Mouse (Mus musculus) liver, embryonic 13.5 days (tissue): ENCODE data around the gene Spem2. TPM values are rescaled to one million over a fixed set of nuclear protein-coding genes. Genes with fewer than 3 reads are reported as not detected.

Source experiments
- ATAC-seq: fragments of 200-750 bp; cut with Nextera tagmentation; 2 replicates; pipeline ENCODE4 v1.8.0; 2017; ENCODE audit warnings: low read depth, mild to moderate bottlenecking, moderate number of reproducible peaks, moderate library complexity
- DNase-seq: peaks from one replicate; pipeline ENCODE4 v3.0.0; 2022
- H3K27ac ChIP-seq: fragments of 300-500 bp; sonication (generic); 2 replicates; pipeline ENCODE4 v1.5.1; 2015; ENCODE audit warnings: moderate library complexity, mild to moderate bottlenecking, inconsistent platforms
- H3K27me3 ChIP-seq: fragments of 300-500 bp; sonication (generic); 2 replicates; pipeline ENCODE4 v1.6.1; 2015; ENCODE audit warnings: mild to moderate bottlenecking, inconsistent platforms
- H3K36me3 ChIP-seq: fragments of 300-500 bp; sonication (generic); 2 replicates; pipeline ENCODE4 v1.6.1; 2015; ENCODE audit warnings: mild to moderate bottlenecking, inconsistent platforms
- H3K4me1 ChIP-seq: fragments of 300-500 bp; sonication (generic); replicated peaks from 2 replicates; pipeline ENCODE4 v1.6.1; 2015; ENCODE audit warnings: inconsistent platforms
- H3K4me2 ChIP-seq: fragments of 300-500 bp; sonication (generic); 2 replicates; pipeline ENCODE4 v1.6.1; 2015; ENCODE audit warnings: inconsistent platforms, mild to moderate bottlenecking, moderate library complexity
- H3K4me3 ChIP-seq: fragments of 300-500 bp; sonication (generic); replicated peaks from 2 replicates; pipeline ENCODE4 v1.5.1; 2015; ENCODE audit warnings: mild to moderate bottlenecking, inconsistent platforms
- H3K9ac ChIP-seq: fragments of 300-500 bp; sonication (generic); 2 replicates; pipeline ENCODE4 v1.6.1; 2015; ENCODE audit warnings: mild to moderate bottlenecking, inconsistent platforms
- H3K9me3 ChIP-seq: fragments of 300-500 bp; sonication (generic); replicated peaks from 2 replicates; pipeline ENCODE4 v1.6.1; 2016; ENCODE audit warnings: inconsistent platforms
- WGBS: fragments of 180-500 bp; shearing (Covaris S2); methylation state at CpG from one replicate; pipeline ENCODE4 v1.1.7; 2015; ENCODE audit not compliant: insufficient replicate concordance; 5-methylcytosine and 5-hydroxymethylcytosine counted together
- polyA plus RNA-seq: library from polyadenylated mRNA; unstranded; fragments of >200 nt; fragmentation: Nextera tagmentation; extraction: Ambion mirVana; gene quantifications from 2 replicates; pipeline ENCODE4 v1.2.1, GENCODE M21; 2015

Gene Spem2
- polyA plus RNA-seq, 1 experiment from 2014 or later: not detected

- DNase-seq: no peak
- no peak overlapping the region for H3K4me3 ChIP-seq
- peaks cover 71% of the 10 kb centered on the region for H3K27me3 ChIP-seq
- H3K4me2 ChIP-seq: no peak overlapping the region
- H3K9ac ChIP-seq: no peak overlapping the region
- H3K27ac ChIP-seq: no peak overlapping the region
- no peaks in the 10 kb centered on the region for H3K9me3 ChIP-seq
- 0 out of 2 replicates have a peak, but pooled peaks cover 4% of the 10 kb centered on the region for H3K36me3 ChIP-seq
- ATAC-seq: no peak
- WGBS: 52% methylated on average over 26 of the region's 26 CpGs
- H3K4me1 ChIP-seq: no peaks in the 10 kb centered on the region
Measured at GRCm38 (mm10) chr11:69777504-69778257, 40.6 kb downstream of the Spem2 start.

- peaks cover 59% of the 10 kb centered on the region for H3K27me3 ChIP-seq
- H3K36me3 ChIP-seq: 0 out of 2 replicates have a peak, but pooled peaks cover 4% of the 10 kb centered on the region
- H3K4me1 ChIP-seq: no peaks in the 10 kb centered on the region
- H3K9ac ChIP-seq: no peak overlapping the region
- no peak overlapping the region for H3K27ac ChIP-seq
- ATAC-seq (no peak), DNase-seq (no peak)
- WGBS: 80% methylated on average over 20 of the region's 20 CpGs
- no peak overlapping the region for H3K4me2 ChIP-seq
- no peak overlapping the region for H3K4me3 ChIP-seq
- H3K9me3 ChIP-seq: no peaks in the 10 kb centered on the region
Measured at GRCm38 (mm10) chr11:69776488-69776887, 41.8 kb downstream of the Spem2 start.

- Histone ChIP-seq H3K4me3 (no peak overlapping the region), H3K27ac (no peak overlapping the region), H3K4me1 (no peaks in the 10 kb centered on the region), H3K27me3 (peaks cover 56% of the 10 kb centered on the region), H3K9me3 (no peaks in the 10 kb centered on the region), H3K4me2 (no peak overlapping the region), H3K9ac (no peak overlapping the region), H3K36me3 (0 out of 2 replicates have a peak, but pooled peaks cover 4% of the 10 kb centered on the region)
- no peak for ATAC-seq
- no peak for DNase-seq
- 60% methylated on average over 10 of the region's 10 CpGs for WGBS
Measured at GRCm38 (mm10) chr11:69775716-69776115, 42.5 kb downstream of the Spem2 start.

GRCm38 (mm10) chr11:69774961-69775360 is 43.3 kb downstream of the Spem2 start:
- Histone ChIP-seq H3K9ac (no peak overlapping the region), H3K27me3 (peaks cover 49% of the 10 kb centered on the region), H3K27ac (no peak overlapping the region), H3K9me3 (no peaks in the 10 kb centered on the region), H3K4me3 (no peak overlapping the region), H3K4me1 (0 out of 2 replicates have a peak, but pooled peaks cover 2% of the 10 kb centered on the region), H3K4me2 (no peak overlapping the region), H3K36me3 (0 out of 2 replicates have a peak, but pooled peaks cover 4% of the 10 kb centered on the region)
- ATAC-seq: no peak
- no peak for DNase-seq
- WGBS: 39% methylated on average over 5 of the region's 5 CpGs

- no peak overlapping the region for H3K4me3 ChIP-seq
- DNase-seq: no peak
Measured at GRCm38 (mm10) chr11:69767625-69767909, 50.7 kb downstream of the Spem2 start.

GRCm38 (mm10) chr11:69766872-69767624 is 51.2 kb downstream of the Spem2 start:
- peak overlapping the region; percentile 72 for H3K27ac ChIP-seq
- peak overlapping the region; percentile 94 for H3K4me2 ChIP-seq
- peak overlapping the region; percentile 83 for H3K9ac ChIP-seq
- H3K4me1 ChIP-seq: peaks cover 38% of the 10 kb centered on the region
- DNase-seq: no peak
- no peaks in the 10 kb centered on the region for H3K9me3 ChIP-seq
- peaks cover 6% of the 10 kb centered on the region; the same call in 1 of the 2 replicates for H3K27me3 ChIP-seq
- no peak for ATAC-seq
- 65% methylated on average over 13 of the region's 13 CpGs for WGBS
- H3K4me3 ChIP-seq: peak overlapping the region; percentile 76
- H3K36me3 ChIP-seq: no peaks in the 10 kb centered on the region

More at GRCm38 (mm10) chr11:69767625-69767909, 50.7 kb downstream of the Spem2 start:
- WGBS: 65% methylated on average over 4 of the region's 4 CpGs
- ATAC-seq: no peak
- peak overlapping the region; percentile 51; the same call in 1 of the 2 replicates for H3K27ac ChIP-seq
- H3K36me3 ChIP-seq: no peaks in the 10 kb centered on the region
- H3K9ac ChIP-seq: 0 out of 2 replicates have a peak overlapping the region, but pooled peaks have one; percentile 83
- H3K9me3 ChIP-seq: no peaks in the 10 kb centered on the region
- H3K27me3 ChIP-seq: peaks cover 6% of the 10 kb centered on the region; the same call in 1 of the 2 replicates
- H3K4me2 ChIP-seq: peak overlapping the region; percentile 94
- H3K4me1 ChIP-seq: peaks cover 38% of the 10 kb centered on the region

Other genes starting within 250 kb of the Spem2 start
- gene Wrap53, start 238.2 kb downstream of the Spem2 start, polyA plus RNA-seq: 23.1 and 23.7 TPM in 2 replicates
- gene Trp53, start 238.1 kb downstream of the Spem2 start, polyA plus RNA-seq: 83.0 and 90.4 TPM in 2 replicates
- gene Atp1b2, start 212.5 kb downstream of the Spem2 start, polyA plus RNA-seq: 21.7 and 30.8 TPM in 2 replicates
- 33.4 and 34.8 TPM in 2 replicates for gene Shbg, start 200.6 kb downstream of the Spem2 start, polyA plus RNA-seq
- 11.6 and 12.3 TPM in 2 replicates for gene Sat2, start 196.4 kb downstream of the Spem2 start, polyA plus RNA-seq
- 7.9 and 8.2 TPM in 2 replicates for gene Fxr2, start 185.5 kb downstream of the Spem2 start, polyA plus RNA-seq
- not detected in 2 replicates for gene Sox15, start 163.2 kb downstream of the Spem2 start, polyA plus RNA-seq
- 36.9 and 39.2 TPM in 2 replicates for gene Mpdu1, start 155.8 kb downstream of the Spem2 start, polyA plus RNA-seq
- gene Cd68, start 152.3 kb downstream of the Spem2 start, polyA plus RNA-seq: 17.3 and 17.4 TPM in 2 replicates
- gene Eif4a1, start 146.0 kb downstream of the Spem2 start, polyA plus RNA-seq: 351 and 453 TPM in 2 replicates
- 37.3 and 38.6 TPM in 2 replicates for gene Senp3, start 136.4 kb downstream of the Spem2 start, polyA plus RNA-seq
- gene Tnfsf13, start 132.7 kb downstream of the Spem2 start, polyA plus RNA-seq: 0.10 TPM in 1 of 2 replicates, not detected in the other
- 2.1 and 2.6 TPM in 2 replicates for gene Tnfsf12, start 122.6 kb downstream of the Spem2 start, polyA plus RNA-seq
- 1.1 and 1.4 TPM in 2 replicates for gene Tnfsfm13, start 122.4 kb downstream of the Spem2 start, polyA plus RNA-seq
- gene Polr2a, start 59.8 kb downstream of the Spem2 start, polyA plus RNA-seq: 9.6 and 10.8 TPM in 2 replicates
- not detected in 2 replicates for gene Slc35g3, start 56.5 kb downstream of the Spem2 start, polyA plus RNA-seq
- gene Zbtb4, start 52.6 kb downstream of the Spem2 start, polyA plus RNA-seq: 0.38 and 0.43 TPM in 2 replicates
- gene Chrnb1, start 22.5 kb downstream of the Spem2 start, polyA plus RNA-seq: 0.43 and 0.59 TPM in 2 replicates
- gene Fgf11, start 16.6 kb downstream of the Spem2 start, polyA plus RNA-seq: 0.07 and 0.20 TPM in 2 replicates
- 0.46 and 0.50 TPM in 2 replicates for gene Tmem102, start 12.8 kb downstream of the Spem2 start, polyA plus RNA-seq
- gene Gm39566, start 3.2 kb downstream of the Spem2 start, polyA plus RNA-seq: not detected in 2 replicates
- gene Spem1, start 3.7 kb upstream of the Spem2 start, polyA plus RNA-seq: not detected in 2 replicates
- 0.68 and 0.75 TPM in 2 replicates for gene Nlgn2, start 19.3 kb upstream of the Spem2 start, polyA plus RNA-seq
- 321 and 345 TPM in 2 replicates for gene Tmem256, start 20.0 kb upstream of the Spem2 start, polyA plus RNA-seq
- gene Plscr3, start 27.9 kb upstream of the Spem2 start, polyA plus RNA-seq: 28.0 and 29.9 TPM in 2 replicates
- 0.76 and 1.5 TPM in 2 replicates for gene Tnk1, start 40.3 kb upstream of the Spem2 start, polyA plus RNA-seq
- gene Tmem95, start 59.6 kb upstream of the Spem2 start, polyA plus RNA-seq: not detected in 2 replicates
- 0.89 and 1.3 TPM in 2 replicates for gene Kctd11, start 62.9 kb upstream of the Spem2 start, polyA plus RNA-seq
- gene Acap1, start 77.1 kb upstream of the Spem2 start, polyA plus RNA-seq: 4.4 and 4.9 TPM in 2 replicates
- 0.89 and 1.0 TPM in 2 replicates for gene 2810408A11Rik, start 82.5 kb upstream of the Spem2 start, polyA plus RNA-seq
- 2.3 and 2.8 TPM in 2 replicates for gene Neurl4, start 82.6 kb upstream of the Spem2 start, polyA plus RNA-seq
- 107 and 116 TPM in 2 replicates for gene Gps2, start 95.4 kb upstream of the Spem2 start, polyA plus RNA-seq
- 1,847 and 1,941 TPM in 2 replicates for gene Eif5a, start 103.5 kb upstream of the Spem2 start, polyA plus RNA-seq
- gene Ybx2, start 117.3 kb upstream of the Spem2 start, polyA plus RNA-seq: 0.28 and 0.30 TPM in 2 replicates
- 14.2 TPM in 2 replicates for gene Slc2a4, start 129.7 kb upstream of the Spem2 start, polyA plus RNA-seq
- gene Cldn7, start 146.3 kb upstream of the Spem2 start, polyA plus RNA-seq: 2.4 and 4.2 TPM in 2 replicates
- gene Ctdnep1, start 162.7 kb upstream of the Spem2 start, polyA plus RNA-seq: 8.7 and 10.1 TPM in 2 replicates
- 84.9 and 86.9 TPM in 2 replicates for gene Elp5, start 164.1 kb upstream of the Spem2 start, polyA plus RNA-seq
- gene Gabarap, start 172.7 kb upstream of the Spem2 start, polyA plus RNA-seq: 259 and 294 TPM in 2 replicates
- gene Phf23, start 177.3 kb upstream of the Spem2 start, polyA plus RNA-seq: 29.8 and 32.7 TPM in 2 replicates
- gene Dvl2, start 182.1 kb upstream of the Spem2 start, polyA plus RNA-seq: 6.4 and 7.4 TPM in 2 replicates
- 83.7 and 87.2 TPM in 2 replicates for gene Acadvl, start 196.9 kb upstream of the Spem2 start, polyA plus RNA-seq
- gene Dlg4, start 198.5 kb upstream of the Spem2 start, polyA plus RNA-seq: 1.1 and 1.2 TPM in 2 replicates
- gene Asgr1, start 235.6 kb upstream of the Spem2 start, polyA plus RNA-seq: 1.4 and 1.8 TPM in 2 replicates